Mouse (Mus musculus): ENCODE measurements around the gene Col11a2.

Gene Col11a2

GRCm38 (mm10) chr17:34057224-34057623, 18.0 kb downstream of the Col11a2 start:
- no peak for DNase-seq (ENCODE audit: low spot score in 2 of 2)

DNA sequence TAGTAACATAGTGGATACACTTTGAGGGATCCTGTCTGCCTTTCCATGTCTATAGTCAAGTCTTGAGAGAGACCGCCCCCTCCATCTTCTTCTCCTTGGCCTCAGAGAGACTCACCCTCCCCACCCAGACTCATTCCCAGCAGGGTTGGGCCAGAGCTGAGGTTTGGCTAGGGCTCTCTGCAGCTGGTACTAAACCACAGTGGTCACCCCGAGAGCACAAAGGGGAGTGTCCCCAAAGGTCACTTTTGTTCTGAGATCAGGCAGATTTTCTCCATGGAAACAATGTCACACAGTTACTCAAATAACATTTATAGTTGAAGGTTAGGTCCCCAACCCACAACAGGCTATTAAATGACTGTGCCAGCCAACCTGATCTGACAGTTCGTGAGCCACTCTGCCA, 29.6 kb downstream of the Col11a2 start:
- no peak for DNase-seq (ENCODE audit: low spot score in 2 of 2)

DNA sequence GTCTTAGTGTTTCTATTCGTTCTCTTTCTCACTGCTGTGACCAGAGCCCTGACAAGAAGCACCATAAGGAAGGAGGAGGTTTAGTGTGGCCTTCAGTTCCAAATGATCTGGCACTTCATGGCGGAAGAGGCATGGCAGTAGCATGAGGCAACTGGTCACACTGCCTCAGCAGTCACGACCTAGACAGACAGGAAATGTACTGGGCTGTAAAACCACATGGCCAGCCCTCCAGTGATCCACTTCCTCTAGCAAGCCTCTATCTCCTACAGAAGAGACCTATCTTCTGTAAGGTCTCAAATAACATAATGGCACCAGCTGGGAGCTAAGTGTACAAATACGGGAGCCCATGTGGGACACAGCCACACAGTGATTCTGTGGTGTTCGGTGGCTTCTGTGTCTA, 32.9 kb downstream of the Col11a2 start:
- DNase-seq (ENCODE audit: low spot score in 2 of 2): no peak

DNA sequence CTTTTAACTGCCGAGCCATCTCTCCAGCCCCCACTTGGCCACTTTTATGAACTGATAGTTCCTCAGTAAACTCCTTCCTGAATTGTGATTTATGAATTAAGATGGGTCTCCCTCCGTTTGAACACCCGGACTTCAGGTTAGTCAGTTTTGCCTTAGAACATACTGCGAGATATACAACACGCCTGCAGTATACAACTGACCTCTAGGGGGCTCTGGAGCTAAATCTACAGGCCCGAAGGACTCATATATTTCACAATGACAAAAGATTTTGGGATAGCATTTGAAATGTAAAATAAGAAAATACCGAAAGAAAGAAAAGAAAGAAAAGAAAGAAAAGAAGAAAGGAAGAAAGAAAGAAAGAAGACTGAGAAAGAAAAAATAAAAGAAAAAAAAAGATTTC, 36.0 kb downstream of the Col11a2 start:
- DNase-seq (ENCODE audit: low spot score in 2 of 2): peak; percentile 73 to 86

DNA sequence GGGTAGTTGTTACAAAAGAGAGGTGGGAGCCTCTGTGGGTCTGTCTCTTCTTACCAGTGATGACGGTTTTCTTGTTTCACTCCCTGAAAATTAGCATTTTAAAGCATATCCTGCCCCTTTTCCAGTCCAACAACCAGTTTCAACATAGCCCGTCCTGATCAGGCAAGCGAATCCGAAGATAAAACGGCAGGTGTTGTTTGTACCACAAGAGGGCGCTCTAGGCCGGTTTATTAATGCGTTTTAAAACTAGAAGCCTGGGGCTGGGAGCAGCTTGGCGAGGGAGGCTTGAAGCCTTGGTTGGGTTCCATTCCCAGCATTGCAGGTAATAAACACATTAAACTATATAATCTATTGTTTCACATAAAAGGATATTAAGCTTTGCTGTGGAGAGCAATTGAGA, 38.3 kb downstream of the Col11a2 start:
- DNase-seq (ENCODE audit: low spot score in 2 of 2): peak; percentile 77 to 78

- DNase-seq (ENCODE audit: low spot score in 2 of 2): no peak
Measured at GRCm38 (mm10) chr17:34078148-34078547, 38.9 kb downstream of the Col11a2 start.

GRCm38 (mm10) chr17:34079002-34079401, 39.8 kb downstream of the Col11a2 start:
- DNase-seq (ENCODE audit: low spot score in 2 of 2): no peak

DNA sequence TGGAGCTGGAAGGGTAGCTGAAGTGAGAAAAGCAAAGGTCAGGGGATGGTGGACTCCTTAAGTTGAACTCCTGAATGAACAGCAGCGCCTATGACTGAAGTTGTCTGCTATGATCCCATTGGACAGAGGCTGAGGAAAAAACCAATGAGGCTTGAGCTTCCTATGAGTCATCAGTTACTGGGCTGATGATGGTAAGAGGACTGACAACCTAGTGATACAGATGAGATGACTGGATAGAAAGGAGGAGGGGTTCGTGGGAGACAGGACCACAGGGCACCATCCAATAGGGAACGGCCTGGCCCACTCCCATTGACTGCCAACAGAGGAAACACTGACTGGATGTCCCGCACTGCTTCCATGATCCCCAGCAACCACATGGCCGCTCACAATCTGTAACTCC, 40.4 kb downstream of the Col11a2 start:
- DNase-seq (ENCODE audit: low spot score in 2 of 2): peak; percentile 27 to 32

GRCm38 (mm10) chr17:34083104-34083503, 43.9 kb downstream of the Col11a2 start:
- DNase-seq (ENCODE audit: low spot score in 2 of 2): no peak

- no peak for DNase-seq (ENCODE audit: low spot score in 2 of 2)
Measured at GRCm38 (mm10) chr17:34087386-34087785, 48.1 kb downstream of the Col11a2 start.

GRCm38 (mm10) chr17:34088124-34088523, 48.9 kb downstream of the Col11a2 start:
- peak in 1 of 2 experiments; percentile 21 for DNase-seq (ENCODE audit: low spot score in 2 of 2)

DNA sequence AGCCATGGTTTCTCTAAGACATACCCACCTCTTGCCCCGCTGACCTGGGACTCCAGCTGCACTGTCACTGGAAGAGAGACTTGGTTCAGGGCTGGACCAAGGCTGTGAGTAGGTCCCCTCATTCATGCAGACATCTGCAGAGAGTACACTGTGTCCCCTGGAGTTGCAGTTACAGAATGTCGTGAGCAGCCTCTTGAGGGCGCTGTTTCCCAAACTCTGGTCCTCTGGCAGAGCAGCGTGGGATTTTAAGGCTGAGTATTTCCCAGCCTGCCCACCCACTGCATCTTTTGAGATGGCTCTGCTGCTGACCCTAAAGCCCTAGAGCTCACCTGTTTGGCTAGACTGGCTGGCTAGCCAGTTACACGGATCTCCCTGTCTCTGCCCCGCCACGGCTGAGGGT, 51.7 kb downstream of the Col11a2 start:
- no peak for DNase-seq (ENCODE audit: low spot score in 2 of 2)

DNA sequence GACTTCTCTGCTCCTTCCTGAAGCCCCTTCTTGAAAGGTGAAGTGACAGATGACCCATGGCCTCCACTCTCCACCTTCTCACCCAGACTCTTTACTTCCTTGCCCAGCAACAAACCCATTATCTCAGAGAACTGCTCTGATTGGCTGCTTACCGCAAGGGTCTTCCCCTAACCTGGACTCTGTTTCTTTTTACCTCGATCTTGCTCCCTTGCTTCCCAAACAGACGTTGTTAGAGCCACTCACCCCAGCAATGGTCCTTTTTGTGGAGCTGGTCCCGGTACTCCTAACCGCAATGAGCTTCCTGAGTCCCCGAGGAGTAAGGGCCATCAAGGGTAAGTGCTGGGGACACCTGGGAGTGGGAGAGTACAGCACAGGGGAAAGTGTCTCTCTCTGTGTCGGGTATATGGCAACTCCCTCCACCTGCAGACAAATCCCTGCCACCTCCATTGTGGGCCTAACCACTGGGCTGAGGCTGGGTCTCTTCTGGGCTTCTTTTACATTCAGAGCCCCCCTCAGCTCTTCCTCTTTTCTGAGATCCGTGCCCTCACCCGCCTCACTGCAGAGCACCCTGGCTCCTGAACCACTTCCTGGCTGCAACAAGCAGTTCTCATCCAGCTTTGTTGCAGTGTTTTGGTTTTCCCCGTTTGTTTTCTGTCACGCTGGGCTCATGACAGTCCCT, 53.1 kb downstream of the Col11a2 start, which contains the start of gene H2-Oa:
TSS of gene H2-Oa (plus strand) at position 144 of the 679 bp plus-strand sequence.
- DNase-seq (ENCODE audit: low spot score in 2 of 2): no peak

DNA sequence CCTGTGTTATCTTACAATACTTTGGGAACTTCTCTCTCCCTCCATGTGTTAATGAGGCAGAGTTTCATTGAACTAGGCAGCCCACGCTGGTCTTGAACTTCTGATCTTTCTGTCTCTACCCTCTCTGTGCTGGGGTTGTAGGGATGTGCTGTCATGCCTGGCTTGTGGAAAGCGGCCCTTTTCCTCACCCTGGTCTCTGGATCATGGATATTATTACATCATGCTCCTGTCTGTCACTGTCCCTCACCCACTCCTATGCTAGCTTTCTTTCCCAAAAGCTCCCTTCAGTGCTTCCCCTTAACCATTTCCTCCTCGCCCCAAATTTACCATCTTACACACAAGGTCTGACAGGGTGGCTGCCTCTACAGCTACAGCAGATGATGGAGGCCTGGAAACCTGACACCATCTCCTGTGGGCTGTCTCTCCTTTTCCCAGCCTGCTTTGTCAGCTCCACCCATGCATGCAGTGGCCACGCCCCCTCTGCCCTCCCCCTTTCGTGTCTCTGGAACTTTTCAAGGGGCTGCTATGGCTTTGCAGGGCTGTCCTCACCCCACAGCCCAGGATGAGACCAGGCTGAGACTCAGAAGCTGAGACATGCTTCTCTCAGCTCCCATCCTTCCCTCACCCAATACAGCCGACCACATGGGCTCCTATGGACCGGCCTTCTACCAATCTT, 54.1 kb downstream of the Col11a2 start:
- no peak for DNase-seq (ENCODE audit: low spot score in 2 of 2)

GRCm38 (mm10) chr17:34094283-34095035, 55.2 kb downstream of the Col11a2 start:
- DNase-seq (ENCODE audit: low spot score in 2 of 2): no peak

DNA sequence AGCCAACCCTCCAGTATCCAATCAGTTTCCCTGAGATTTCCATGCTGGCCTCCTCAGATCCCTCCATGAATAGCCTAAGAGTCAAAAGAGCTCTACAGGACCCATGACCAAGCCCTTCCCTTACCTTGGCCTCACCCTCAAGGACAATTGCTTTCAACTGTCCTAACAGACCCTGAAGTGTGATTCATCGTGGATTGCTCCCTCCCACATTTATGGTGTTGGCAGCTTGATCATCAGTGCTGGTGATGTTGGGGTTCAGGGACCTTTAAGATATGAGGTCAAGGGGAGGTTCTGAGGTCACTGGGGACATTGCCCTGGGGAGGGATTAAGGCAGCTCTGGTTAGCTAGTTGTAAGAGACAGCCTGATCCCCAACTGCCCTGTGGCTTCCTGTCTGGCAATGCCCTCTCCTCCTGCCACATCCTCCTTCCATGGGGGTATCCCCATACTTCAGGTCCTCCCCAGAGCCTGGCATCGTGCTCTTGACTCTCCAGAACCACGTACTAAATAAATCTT, 57.3 kb downstream of the Col11a2 start:
- no peak for DNase-seq (ENCODE audit: low spot score in 2 of 2)

DNA sequence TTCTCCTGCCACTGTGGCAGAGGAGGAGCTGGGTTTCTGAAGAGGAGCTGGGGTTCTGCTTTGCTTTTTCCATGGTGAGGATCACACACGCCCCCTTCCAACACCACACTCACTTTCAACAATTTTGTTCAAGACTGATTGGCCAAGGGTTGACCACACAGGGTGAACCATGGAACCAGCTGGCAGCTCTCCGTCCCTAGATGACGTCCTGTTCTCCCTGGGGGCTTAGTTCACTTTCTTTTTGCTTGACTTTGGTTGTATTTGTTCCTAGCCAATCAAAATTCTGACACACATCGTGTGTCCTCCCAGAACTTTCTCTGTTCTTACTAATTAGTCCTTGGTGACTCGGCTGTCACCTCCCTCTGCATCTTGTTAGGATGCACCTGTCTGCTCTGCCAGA, 58.0 kb downstream of the Col11a2 start:
- no peak for DNase-seq (ENCODE audit: low spot score in 2 of 2)

GRCm38 (mm10) chr17:34098709-34099479, 59.7 kb downstream of the Col11a2 start:
- no peak for DNase-seq (ENCODE audit: low spot score in 2 of 2)

DNA sequence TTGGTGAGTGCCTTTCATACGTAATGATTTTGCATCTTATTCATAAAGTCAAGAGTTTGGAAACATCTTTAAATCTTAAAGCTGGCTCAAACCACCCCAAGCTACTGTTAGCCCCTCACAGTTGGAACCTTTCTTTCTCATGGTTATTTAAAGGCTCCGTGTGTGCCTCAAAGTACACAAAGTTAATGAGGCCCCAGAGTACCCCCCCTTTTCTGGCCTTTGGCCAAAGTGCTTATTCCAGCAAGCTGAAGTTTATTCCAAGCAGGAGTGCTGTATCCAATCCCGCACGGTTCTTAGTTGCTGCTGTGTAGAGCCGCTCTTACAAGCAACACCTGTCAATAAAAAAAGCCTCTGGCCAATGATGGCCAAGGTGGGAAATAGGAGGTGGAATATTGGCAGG, 60.3 kb downstream of the Col11a2 start:
- DNase-seq (ENCODE audit: low spot score in 2 of 2): no peak

GRCm38 (mm10) chr17:34101185-34101584, 61.9 kb downstream of the Col11a2 start:
- no peak for DNase-seq (ENCODE audit: low spot score in 2 of 2)

DNA sequence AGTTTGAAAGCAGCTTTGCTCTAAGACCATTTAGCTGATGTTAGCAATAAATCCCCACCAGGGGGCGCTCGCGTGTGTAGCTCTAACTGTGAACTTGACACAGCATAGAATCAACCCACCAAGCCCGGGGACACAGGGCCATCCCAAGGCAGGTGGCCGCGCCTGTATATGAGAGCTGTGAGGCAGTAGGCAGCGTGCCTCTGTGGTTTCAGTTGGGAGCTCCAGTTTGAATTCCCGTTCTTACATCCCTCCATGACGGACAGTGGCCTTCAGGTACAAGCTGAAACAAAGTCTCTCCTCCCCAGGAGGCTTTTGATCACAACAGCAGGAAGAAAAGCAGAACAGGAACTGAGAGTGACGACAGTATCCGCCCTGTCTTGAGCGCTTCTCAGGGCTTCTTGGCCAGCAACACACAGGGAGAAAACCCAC, 62.4 kb downstream of the Col11a2 start:
- peak; percentile 93 to 97 for DNase-seq (ENCODE audit: low spot score in 2 of 2)

DNA sequence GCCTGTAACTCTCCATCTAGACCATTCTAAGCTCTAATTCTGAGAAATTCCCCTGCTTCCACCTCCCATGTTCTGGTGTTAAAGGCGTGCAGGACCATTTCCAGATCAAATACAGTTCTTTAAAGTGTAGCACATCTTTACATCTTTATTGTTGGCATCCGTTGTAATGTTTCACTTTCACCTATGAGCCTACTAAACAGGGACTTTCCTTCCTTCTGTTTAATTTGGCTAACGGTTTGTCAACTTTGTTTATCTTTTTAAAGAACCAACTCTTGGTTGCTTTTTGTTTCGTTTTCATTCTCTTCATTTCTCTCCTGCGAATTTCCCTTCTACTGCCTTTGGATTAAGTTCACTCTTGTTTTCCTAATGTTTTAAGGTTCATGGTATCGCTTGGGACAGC, 63.6 kb downstream of the Col11a2 start:
- no peak for DNase-seq (ENCODE audit: low spot score in 2 of 2)

Data from right cerebral cortex, adult 2 months (tissue).